Comparison of ENCODE assay signal across 16 mouse cellular contexts in genomic region chr11:114233636-114234541, GRCm38 (mm10).
DNase-seq lines count a peak whose midpoint lies in the region; ATAC-seq and TF ChIP-seq lines count a peak whose summit lies in the region.
"Had no signal": no experiment of that assay in that cellular context is flagged by ENCODE, and none has a peak within 500 bp of the region (broad histone marks: within the 10 kb centered on the region; RNA-seq: fewer than 3 reads in every experiment).

No protein-coding gene starts in this region.

- peak overlapping the region; percentile 11; the same call in 1 of the 2 replicates for H3K27ac ChIP-seq in heart, embryonic 16.5 days (ENCODE audit: low read length)
- peak overlapping the region; percentile 25; the same call in 1 of the 2 replicates for H3K27ac ChIP-seq in hindbrain, embryonic 16.5 days (ENCODE audit: low read depth, low read length)
- H3K27ac ChIP-seq in thymus, adult 2 months (ENCODE audit: control insufficient read depth, insufficient read depth, low read length): peak overlapping the region; percentile 94
- H3K27ac ChIP-seq: embryonic facial prominence, embryonic 13.5 days had no signal

- peaks cover 3% of the 10 kb centered on the region; the same call in 1 of the 2 replicates for H3K4me1 ChIP-seq in heart, embryonic 16.5 days (ENCODE audit: control insufficient read depth, insufficient read depth, low read length)
- peaks cover 10% of the 10 kb centered on the region for H3K4me1 ChIP-seq in hindbrain, embryonic 16.5 days (ENCODE audit: control insufficient read depth, insufficient read depth, low read depth, low read length)
- peaks cover 67% of the 10 kb centered on the region for H3K4me1 ChIP-seq in thymus, adult 2 months (replicated peaks; ENCODE audit: control insufficient read depth, insufficient read depth, low read length)

- ATAC-seq in heart, embryonic 16.5 days (replicated peaks; ENCODE audit: extremely low read depth, insufficient read depth, low FRiP score): no peak
- ATAC-seq in hindbrain, embryonic 16.5 days: peak; percentile 54; the same call in 1 of the 2 replicates
- ATAC-seq: inflammation-experienced regulatory T-cells, adult 6 months had no signal

- no peak for DNase-seq in heart, postnatal 14 days
- DNase-seq in brain, embryonic 14.5 days (ENCODE audit: low read depth): peak; percentile 50
- DNase-seq in thymus, adult 2 months: peak; percentile 55
- DNase-seq in left cerebral cortex, adult 11 months (ENCODE audit: low spot score): no peak
- DNase-seq in kidney, adult 18-20 months: no peak
- no peak for DNase-seq in spleen, postnatal 14 days (ENCODE audit: low spot score in 2 of 2)
- DNase-seq: adrenal gland, adult 8-10 months; cerebellum, adult 2 months; gastrocnemius, postnatal 10 days; heart, adult 18-20 months; lung, postnatal 14 days; right cerebral cortex, postnatal 25 days had no signal

- H3K4me3 ChIP-seq in heart, embryonic 16.5 days (ENCODE audit: low read length): no peak overlapping the region
- H3K4me3 ChIP-seq in hindbrain, embryonic 16.5 days (ENCODE audit: low read length): no peak overlapping the region
- peak overlapping the region; percentile 16 for H3K4me3 ChIP-seq in thymus, adult 2 months (ENCODE audit: control insufficient read depth, insufficient read depth, low read length)
- H3K4me3 ChIP-seq: embryonic facial prominence, embryonic 13.5 days had no signal

- WGBS in heart, embryonic 16.5 days: 80% methylated on average over 19 of the region's 19 CpGs
- WGBS in hindbrain, embryonic 16.5 days: 56% methylated on average over 19 of the region's 19 CpGs
- 23% methylated on average over 19 of the region's 19 CpGs for WGBS in thymus, adult 2 months

- no peaks in the 10 kb centered on the region for H3K36me3 ChIP-seq in heart, embryonic 16.5 days (ENCODE audit: control insufficient read depth, insufficient read depth)
- H3K36me3 ChIP-seq in hindbrain, embryonic 16.5 days (ENCODE audit: control insufficient read depth, insufficient read depth, low read length): no peaks in the 10 kb centered on the region
- H3K36me3 ChIP-seq in thymus, adult 2 months (ENCODE audit: control insufficient read depth, insufficient read depth, low read length): no peaks in the 10 kb centered on the region
- H3K36me3 ChIP-seq: embryonic facial prominence, embryonic 13.5 days had no signal

- intact Hi-C loops in heart, postnatal 14 days (cut with DNase I): no loop called here

- H3K9me3 ChIP-seq in heart, embryonic 16.5 days (replicated peaks; ENCODE audit: control insufficient read depth, low read length): no peaks in the 10 kb centered on the region
- H3K9me3 ChIP-seq in hindbrain, embryonic 16.5 days (ENCODE audit: control insufficient read depth, low read length): no peaks in the 10 kb centered on the region
- H3K9me3 ChIP-seq: embryonic facial prominence, embryonic 13.5 days had no signal

- no peak overlapping the region for H3K4me2 ChIP-seq in heart, embryonic 16.5 days (ENCODE audit: low read depth, low read length)
- 0 out of 2 replicates have a peak overlapping the region, but pooled peaks have one; percentile 4 for H3K4me2 ChIP-seq in hindbrain, embryonic 16.5 days (ENCODE audit: low read length)
- H3K4me2 ChIP-seq: embryonic facial prominence, embryonic 13.5 days had no signal

- no peak for TF ChIP-seq CTCF in brain, embryonic 14.5 days (IDR thresholded peaks at IDR 0.05; ENCODE audit: borderline replicate concordance, extremely low read depth, insufficient read depth, insufficient read length)
- no peak for TF ChIP-seq CTCF in thymus, adult 2 months (IDR thresholded peaks at IDR 0.05; ENCODE audit: borderline replicate concordance, control insufficient read depth, extremely low read depth, insufficient read depth, low read length, poor library complexity)

- no peaks in the 10 kb centered on the region for H3K27me3 ChIP-seq in heart, embryonic 16.5 days (ENCODE audit: control insufficient read depth, insufficient read depth, low read length)
- no peaks in the 10 kb centered on the region for H3K27me3 ChIP-seq in hindbrain, embryonic 16.5 days (replicated peaks; ENCODE audit: control insufficient read depth, insufficient read depth, low read length)
- H3K27me3 ChIP-seq in thymus, adult 2 months (ENCODE audit: control insufficient read depth, insufficient read depth, low read length): no peaks in the 10 kb centered on the region

- TF ChIP-seq POLR2A in brain, embryonic 14.5 days (IDR thresholded peaks at IDR 0.05; ENCODE audit: borderline replicate concordance, extremely low read depth, insufficient read depth, insufficient read length, poor library complexity, severe bottlenecking): no peak
- no peak for TF ChIP-seq POLR2A in thymus, adult 2 months (IDR thresholded peaks at IDR 0.05; ENCODE audit: control insufficient read depth, extremely low read depth, insufficient read depth, low read length, poor library complexity)

- H3K9ac ChIP-seq in heart, embryonic 16.5 days (ENCODE audit: low read length): no peak overlapping the region
- no peak overlapping the region for H3K9ac ChIP-seq in hindbrain, embryonic 16.5 days (ENCODE audit: low read depth, low read length)
- H3K9ac ChIP-seq: embryonic facial prominence, embryonic 13.5 days had no signal

Comparison
In these comparisons a context has a peak if more than half of its experiments do, and no peak if none do; other contexts are left out.
1. H3K27ac ChIP-seq: peak in every context shown above with its lines; median percentile 94 in thymus, adult 2 months; 25 in hindbrain, embryonic 16.5 days; 11 in heart, embryonic 16.5 days.
2. DNase-seq: peak in brain, embryonic 14.5 days (single experiment) and thymus, adult 2 months (single experiment); none in heart, postnatal 14 days (0 of 2), left cerebral cortex, adult 11 months (single experiment), kidney, adult 18-20 months (single experiment) and spleen, postnatal 14 days (0 of 2).